Mouse (Mus musculus): ENCODE results near the gene Tarbp1. TPM values are rescaled to one million over a fixed set of nuclear protein-coding genes. Genes with fewer than 3 reads are reported as not detected.
A peak's percentile ranks its signal among the peaks of the same experiment; 100 is the strongest.

Gene Tarbp1
- 1 to 10 TPM; 3.5 to 4.1 TPM for total RNA-seq (2021)

DNA sequence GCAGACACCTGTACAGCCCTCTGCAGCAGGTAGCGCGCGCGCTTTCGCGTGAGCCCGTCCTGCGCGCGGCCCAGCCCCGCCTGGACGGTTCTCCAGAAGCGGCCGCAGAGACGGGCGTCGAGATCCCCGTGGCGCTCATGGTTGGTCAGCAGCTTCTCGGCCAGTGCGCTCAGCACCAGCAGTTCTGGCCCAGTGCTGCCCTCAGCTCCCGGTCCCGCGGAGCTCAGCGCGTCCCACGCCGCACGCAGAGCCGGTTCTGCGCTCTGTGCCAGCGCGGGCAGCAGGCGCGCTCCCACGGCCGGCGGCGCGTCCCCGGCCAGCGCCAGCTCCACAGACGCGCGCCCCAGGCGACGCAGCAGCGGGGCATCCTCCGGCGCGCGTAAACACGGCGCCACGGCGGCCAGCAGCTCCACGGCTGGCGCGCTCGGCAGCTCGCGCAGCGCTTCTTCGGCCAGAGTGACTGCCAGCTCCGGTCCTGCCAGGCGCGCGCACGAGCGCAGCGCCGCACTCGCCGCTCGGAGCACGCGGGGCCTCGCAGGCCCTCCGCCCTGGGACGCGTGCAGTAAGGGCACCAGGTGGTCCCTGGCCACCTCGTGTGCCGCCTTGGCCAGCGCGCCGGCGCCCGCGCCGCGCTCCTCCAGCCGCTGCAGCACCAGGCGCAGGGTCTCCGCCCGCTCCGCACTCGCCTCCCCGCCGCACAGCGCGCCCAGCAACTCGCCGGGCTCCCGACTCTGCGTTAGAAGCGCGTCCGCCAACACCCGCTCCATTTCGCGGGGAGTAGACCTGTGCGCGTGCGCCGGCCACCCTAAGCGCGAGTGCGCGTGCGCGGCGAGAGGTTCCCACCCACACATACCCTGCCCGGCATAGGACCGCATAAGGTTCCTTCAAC is at the start of gene Tarbp1:
TSS of gene Tarbp1 (minus strand) at position 767 of the 889 bp plus-strand sequence.
- peak; percentile 85 to 89 for DNase-seq (ENCODE audit: extremely low spot score in 1 of 2, low spot score in 1 of 2)

DNA sequence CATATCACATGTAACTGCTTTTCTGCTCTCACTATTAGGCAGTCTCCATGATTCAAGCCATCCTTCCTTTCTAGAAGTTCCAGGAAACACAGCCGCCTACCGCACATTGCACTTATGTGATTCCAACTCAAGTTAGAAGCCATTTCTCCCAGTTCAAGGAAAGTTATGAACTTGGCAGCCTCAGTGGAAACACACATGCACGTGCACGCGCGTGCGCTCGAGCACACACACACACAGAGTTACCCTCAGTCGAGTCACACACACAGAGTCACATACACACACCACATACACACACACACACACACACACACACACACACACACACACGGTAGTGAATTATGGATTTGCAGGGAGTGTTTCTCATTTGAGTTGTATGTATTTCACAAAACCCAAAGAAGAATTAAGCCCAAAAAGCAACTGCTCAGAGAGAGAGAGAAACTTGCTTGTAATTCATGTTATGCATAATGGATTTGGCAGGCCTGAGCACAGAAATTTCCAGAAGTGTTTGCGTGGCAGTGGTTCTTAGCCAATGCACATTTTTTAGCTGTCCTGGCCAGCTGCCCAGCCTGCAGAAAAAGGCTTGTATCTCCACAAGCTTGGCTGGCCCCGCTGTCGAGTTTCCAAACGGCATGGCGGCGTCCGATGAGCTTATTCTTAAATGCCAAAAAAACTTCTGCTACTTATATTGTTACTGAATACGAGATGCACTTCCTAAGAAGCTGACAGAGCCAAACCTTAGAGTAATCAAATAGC is 49.5 kb upstream of the Tarbp1 start:
- DNase-seq (ENCODE audit: extremely low spot score in 1 of 2, low spot score in 1 of 2), result peak in 1 of 2 experiments; percentile 58

DNA sequence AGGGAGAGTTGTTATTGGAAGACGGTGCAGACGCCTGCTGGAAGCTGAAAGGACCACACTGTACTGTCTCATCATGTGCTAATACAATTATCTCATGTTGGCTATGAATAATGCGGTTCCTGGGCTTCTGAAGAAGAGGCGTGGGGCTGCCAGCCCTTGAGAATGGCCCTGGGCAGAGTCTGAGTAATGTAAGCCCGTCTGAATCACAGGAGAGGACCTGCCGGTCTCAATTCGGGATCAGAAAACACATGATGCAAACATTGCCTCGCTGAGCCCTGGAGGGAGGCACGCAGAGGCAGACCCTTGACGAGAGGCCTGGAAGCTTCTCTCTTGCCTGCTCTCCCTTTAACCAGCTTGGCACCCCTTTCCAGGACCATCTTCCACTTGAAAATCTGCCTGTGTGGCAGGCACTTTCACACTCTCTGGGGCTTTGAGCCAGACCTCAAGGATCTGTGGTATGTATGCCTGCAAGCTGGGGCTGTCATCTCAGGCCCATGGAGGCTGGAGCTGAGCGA is 48.3 kb upstream of the Tarbp1 start:
- no peak for DNase-seq (ENCODE audit: extremely low spot score in 1 of 2, low spot score in 1 of 2)

DNA sequence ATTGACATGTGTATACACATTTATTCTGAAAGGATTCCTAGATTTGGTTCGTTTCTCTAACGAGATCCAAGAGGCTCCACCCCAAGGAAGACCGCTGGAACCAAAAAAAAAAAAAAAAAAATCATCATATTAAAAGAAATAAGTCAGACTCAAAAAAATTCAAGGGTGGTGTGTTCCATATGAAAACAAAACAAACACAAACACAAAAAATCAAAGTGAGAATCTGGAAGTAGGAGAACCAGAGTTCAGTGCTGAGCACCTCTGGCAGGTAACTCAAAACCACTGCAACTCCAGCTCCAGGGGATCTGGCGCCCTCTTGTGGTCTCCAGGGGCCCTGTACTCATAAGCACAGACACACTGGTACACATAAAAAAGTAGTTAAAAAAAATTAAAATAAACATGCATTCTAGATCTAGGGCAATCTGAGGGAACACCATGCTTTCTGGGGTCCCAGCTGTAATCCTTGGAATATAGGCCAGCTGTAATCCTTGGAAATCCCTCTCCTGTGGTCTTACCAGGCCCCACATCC is 44.6 kb upstream of the Tarbp1 start:
- DNase-seq (ENCODE audit: extremely low spot score in 1 of 2, low spot score in 1 of 2), result no peak

DNA sequence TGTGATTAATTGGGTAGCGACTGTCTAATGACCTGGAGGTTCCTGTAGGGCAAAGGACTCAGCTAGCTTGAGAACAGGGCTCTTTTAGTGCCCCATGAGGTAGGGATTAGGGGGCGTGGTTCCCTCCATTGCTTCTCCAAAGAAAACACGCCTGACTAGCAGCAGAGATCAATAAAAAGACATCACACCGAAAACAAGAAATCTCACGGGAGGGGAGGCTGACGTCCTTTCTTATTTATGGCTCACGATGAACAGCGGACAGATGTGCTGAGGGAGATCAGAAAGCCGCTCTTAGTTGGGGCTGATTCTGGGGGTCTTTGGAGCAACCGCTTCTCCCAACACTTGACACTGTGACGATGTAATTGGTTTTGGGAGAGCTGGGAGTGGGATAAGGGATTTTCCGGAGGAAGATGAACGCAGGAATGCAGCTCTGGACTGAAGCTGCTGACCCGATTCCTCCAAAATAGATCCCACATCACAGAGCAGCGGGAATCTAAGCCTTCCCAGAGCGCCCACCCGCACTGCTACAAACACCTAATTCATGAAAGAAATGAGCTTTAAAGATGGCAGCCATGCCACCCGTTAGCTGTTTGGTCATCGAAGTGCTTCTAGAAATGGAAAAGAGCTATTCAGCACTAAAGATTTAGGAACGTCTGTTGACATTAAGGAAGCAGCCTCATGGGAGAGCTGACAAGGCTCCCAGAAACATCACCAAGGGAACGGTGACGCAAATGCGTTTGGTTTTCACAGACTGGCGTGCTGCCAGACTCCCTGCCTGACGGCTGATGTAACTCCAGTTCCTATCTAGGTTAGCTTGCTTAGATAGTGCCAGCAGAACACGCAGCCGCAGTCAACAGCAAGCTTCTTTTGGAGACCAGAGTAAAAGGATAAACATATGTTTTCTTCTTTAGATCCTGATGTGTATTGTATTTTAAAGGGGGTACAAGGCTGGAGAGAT is 42.0 kb upstream of the Tarbp1 start:
- peak; percentile 90 to 95 for DNase-seq (ENCODE audit: extremely low spot score in 1 of 2, low spot score in 1 of 2)

DNA sequence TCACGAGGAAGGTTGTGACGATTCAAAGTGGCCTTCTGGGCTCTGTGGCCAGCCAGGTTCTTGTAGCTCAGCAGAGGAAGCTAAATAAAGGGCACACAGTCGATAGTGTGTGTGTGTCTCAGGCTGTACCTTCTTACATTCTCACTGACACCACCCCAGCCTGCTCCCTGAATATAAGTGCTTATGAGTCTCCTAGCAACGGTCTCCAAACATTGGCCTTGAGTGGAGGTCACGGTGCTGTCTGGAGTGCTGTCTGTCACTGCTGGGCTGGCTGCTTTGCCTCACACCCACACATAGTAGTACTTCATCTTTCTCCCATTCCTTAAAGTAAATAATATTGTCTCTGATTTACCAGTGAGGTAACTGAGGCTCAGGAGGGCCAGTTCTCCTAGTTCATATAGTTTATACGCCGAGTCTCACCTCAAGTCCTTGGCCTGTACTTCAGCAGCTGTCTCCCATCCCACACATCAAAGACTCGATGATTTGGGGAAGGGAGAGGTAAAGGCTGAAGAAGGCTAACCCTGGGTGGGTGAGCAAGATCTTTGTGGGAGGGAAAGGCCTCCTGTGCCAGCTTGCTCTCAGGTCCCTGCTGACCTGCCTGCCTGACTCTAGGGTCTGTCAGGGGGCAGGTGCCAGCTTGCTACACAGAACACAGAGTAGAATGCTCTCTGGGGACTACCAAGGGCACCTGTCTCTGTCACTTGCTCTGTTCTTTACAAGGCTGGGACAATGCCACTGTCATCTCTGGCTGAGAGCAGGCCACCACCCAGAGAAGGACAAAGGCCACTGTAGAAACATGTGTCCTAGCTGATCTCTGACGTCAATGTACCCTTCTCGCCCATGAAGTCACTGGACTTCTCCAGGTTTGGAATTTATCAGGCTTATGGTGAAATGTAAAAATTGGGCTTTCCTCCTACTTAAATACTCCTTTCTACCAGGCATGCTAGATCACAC is 39.4 kb upstream of the Tarbp1 start:
- DNase-seq (ENCODE audit: extremely low spot score in 1 of 2, low spot score in 1 of 2), result no peak

DNA sequence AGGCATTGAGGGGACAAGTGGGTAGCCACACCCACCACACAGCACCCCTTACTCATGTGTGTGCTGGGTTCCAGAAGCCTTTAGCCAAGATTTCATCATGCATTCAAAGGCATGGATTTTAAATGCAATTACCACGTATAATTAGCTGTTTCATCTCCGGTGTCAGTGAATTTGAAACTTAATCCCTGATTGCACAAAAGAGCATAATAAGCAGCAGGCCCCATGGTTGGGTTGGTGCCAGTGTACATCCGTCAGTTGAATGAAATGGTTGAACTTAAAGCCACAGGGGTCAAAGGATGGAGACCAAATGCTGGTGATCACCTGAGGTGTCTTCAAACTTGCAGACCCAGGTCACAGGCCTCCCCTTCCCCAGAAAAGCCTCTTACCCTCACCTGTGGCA is 36.0 kb upstream of the Tarbp1 start:
- no peak for DNase-seq (ENCODE audit: extremely low spot score in 1 of 2, low spot score in 1 of 2)

DNA sequence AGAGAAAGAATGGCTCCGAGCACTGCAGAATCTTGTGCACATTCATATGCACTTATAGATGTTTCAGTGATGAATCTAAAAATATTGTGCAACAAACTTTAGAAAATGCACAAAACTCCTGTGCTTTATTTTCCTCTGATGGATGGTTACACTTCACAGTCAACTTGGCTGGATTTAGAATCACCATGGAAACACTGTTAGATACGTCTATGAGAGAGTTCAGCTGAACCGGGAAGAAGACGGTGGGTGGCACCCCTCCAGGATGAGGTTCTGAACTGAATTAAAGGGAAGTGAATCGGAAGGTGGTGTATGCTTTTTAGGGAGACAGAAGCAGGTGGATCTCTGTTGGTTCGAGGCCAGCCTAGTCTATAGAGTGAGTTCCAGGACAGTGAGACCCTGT is 34.8 kb upstream of the Tarbp1 start:
- DNase-seq (ENCODE audit: extremely low spot score in 1 of 2, low spot score in 1 of 2), result peak in 1 of 2 experiments; percentile 40

DNA sequence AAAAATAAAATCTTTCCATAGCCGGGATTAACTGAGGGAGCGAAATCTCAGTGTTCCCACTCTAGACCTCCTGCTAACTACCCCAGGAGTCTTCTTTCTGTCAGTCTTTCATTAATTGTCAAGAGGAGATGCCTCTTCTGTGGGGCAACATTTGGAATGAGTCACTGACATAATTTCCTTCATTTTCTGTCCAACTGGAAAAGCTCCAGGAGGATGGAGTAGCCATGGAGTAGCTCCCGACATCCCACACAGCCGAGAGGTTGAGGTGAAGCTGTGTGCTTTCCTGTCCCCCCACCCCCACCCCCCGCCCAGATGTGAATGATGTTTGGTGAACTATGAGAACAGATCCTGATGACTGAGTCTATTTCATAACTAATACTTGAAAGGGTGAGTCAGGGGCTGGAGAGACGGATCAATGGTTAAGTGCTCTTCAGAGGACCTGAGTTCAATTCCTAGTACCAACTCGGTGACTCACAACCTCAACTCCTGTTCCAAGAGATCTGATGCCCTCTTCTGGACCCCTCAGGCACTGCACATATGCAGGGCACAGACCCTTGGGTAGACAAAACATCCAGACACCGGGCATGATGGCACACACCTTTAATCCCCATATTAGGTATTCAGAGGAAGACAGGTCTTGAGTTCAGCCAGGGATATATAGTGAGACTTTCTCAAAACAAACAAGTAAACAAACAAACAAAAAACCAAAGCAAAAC is 34.2 kb upstream of the Tarbp1 start:
- DNase-seq (ENCODE audit: extremely low spot score in 1 of 2, low spot score in 1 of 2), result no peak

DNA sequence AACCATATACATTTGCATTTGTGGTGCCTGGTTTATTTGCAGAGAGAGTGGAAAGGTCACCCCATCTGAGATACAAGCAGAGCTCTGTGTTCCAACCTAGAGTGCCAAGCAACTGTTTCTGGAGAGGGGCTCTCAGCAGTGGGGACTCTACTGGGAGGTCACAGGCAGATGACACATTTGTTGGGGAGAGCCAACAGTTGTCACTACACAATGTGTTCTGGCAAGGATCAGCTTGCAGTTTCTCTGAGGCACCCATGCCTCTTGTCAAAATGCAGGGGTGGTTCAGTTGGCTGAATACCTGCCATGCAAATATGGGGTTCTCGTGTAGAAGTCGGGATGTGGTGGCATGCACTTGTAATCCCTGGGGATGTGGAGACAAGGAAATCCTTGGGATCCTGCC is 33.4 kb upstream of the Tarbp1 start:
- DNase-seq (ENCODE audit: extremely low spot score in 1 of 2, low spot score in 1 of 2), result no peak

DNA sequence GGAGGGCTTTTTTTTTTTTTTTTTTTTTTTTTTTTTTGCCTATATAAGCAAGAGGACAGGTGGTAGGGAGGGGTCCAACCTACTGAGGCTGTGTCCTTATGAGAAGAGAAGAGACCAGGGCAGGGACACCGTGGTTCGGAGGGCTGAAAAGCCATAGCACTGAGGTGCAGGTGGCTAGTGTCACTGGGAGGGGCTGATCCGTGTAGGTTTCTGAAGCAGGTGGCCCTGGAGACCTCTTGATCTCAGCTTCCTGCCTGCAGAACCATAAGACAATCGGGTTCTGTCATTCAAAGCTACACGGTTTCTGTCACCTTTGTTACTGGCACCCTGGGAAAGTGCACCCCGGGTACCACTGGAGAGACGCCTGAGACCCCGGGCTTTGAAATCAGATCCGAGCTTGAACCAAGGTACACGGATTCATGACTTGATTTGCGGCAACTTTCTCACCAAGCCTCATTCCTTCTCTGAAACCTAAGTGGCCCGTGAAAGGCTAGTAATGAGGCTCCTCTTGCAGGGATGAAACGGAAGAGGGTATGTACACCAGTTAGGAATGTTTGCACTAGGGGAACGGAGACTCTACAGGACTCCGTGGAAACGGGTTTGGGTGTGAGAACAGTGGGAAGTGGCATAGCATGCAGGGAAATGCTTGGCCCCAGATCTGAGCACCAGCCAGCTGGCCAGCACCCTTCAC is 29.8 kb upstream of the Tarbp1 start:
- no peak for DNase-seq (ENCODE audit: extremely low spot score in 1 of 2, low spot score in 1 of 2)

DNA sequence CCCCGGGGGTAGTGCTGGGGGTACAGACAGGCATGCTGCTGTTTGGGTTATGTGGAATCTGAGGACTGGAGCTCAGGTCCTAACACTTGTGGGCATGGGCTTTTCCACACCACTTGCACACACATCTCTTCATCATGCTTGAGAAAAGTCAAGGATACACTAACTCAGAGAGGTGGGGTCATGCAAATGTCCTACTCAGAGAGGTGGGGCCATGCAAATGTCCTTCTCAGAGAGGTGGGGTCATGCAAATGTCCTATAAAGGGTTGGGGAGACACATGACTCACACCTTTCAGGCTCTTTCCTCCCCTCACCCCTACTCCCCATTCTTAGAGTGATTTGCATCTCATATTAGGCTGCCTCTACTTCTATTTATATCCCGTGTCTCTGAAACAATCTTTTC is 27.9 kb upstream of the Tarbp1 start:
- no peak for DNase-seq (ENCODE audit: extremely low spot score in 1 of 2, low spot score in 1 of 2)

DNA sequence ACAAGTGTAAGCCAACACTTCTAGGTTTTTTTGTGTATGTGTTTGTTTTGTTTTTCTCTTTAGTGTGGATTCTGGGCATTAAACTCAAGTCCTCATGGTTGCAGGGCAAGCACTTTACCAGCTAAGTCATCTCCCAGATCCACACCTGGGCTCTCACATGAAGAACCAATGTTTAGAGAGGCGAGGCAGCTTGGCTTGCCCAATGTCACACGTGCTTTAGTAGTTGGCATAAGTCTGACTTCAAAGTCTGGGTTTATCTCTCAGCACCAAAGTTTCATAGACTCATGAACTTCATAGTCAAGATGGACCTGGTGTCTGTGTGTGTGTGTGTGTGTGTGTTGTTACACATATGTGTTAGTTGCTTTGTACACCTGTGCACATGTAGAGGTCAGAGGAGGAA is 24.5 kb upstream of the Tarbp1 start:
- no peak for DNase-seq (ENCODE audit: extremely low spot score in 1 of 2, low spot score in 1 of 2)

DNA sequence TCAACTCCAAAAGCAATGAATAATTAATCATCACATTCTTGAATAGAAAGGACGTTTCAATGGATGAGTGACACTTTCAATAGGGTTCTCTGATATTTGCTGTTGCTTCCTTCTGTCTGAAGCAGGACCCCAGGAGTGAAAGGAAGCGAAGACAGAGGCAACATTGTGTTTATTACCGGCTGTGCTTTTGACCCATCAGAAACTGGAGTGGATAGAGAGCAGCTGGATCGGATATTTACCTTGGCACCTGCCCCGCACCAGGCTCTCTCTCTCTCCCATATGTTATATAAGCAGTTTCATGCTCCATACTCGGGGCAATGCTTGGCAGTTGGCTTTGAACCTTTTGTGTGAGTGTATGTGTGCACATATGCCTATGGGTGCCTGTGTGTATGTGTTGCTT is 23.6 kb upstream of the Tarbp1 start:
- DNase-seq (ENCODE audit: extremely low spot score in 1 of 2, low spot score in 1 of 2), result no peak

DNA sequence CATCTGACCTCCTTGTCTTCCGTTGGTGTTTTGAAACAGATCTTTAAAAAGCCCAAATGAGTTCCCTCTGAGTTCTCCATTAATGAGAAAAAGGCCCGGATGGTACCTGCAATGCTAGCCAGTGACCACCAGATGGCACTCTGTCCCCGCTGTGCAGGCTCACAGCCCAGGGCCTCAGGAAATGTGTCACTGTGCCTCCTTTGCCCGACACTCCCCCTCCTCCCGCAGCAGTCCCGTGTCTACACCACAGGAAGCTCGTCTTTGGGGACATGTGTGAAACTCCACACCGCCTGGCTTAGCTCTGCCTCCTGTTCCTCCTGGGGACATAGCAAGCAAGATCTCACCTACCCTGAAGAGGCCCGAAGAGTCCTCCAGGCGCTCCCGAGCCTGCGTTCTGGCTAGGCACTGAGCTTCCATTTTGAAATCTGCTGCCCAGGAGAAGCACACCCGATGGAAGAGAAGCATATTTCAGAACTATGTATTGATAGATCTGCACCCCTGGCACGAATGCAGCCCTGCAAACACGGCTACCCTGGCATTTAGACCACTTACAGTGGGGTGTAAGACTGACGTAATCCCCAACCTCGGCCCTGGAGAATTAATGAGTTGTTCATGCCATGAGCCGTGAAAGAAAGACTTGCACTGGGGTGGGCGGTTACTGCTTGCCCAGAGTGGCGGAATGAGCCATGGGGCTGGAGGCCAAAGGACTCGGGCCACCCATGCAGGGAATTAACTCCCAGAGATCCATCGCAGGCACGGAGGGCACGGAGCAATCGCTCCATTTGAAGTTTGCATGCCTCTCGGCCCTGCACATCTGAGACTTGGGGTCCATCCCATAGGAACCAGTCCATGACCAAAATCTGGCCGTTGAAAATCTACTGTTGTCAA is 22.9 kb upstream of the Tarbp1 start:
- DNase-seq (ENCODE audit: extremely low spot score in 1 of 2, low spot score in 1 of 2), result peak; percentile 88 to 95

DNA sequence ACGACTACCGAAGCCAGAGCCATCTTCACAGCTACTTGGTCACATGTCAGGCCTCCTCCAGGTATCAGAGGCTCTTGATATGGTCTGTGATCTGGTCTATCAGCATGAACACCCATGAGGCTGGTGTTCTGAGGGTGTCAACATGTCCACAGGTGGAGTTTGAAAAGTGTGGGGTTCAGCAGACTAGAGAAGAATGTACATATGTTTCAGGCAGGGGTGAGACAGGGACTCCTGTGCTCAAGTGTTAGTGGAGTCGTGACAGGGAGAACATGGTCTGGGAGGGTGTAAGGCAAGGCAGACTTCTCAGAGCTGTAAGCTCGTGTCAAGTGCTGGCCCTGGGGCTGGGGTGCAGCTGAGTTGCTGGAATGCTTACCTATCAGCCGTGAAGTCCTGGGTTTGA is 22.1 kb upstream of the Tarbp1 start:
- no peak for DNase-seq (ENCODE audit: extremely low spot score in 1 of 2, low spot score in 1 of 2)

DNA sequence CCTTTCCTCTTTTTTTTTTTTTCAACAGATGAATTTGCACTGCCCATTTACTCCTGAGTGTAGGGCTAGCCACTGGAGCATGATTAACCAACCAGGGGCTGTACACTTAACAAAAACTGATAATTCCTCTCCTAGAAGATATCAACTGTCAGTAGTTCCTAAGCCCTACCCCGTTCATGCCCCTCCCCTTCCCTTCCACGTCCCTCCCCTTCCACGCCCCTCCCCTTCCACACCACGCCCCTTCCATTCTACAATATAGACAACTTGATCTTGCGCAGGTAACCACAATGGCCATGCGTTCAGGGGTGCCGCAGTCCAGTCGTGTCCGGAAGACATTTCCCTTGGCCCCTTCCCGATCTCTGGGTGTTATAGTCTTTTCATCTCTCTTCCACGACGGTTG is 20.6 kb upstream of the Tarbp1 start:
- no peak for DNase-seq (ENCODE audit: extremely low spot score in 1 of 2, low spot score in 1 of 2)

Data from layer of hippocampus, postnatal 25 days (tissue).